Mouse (Mus musculus): ENCODE results near the gene Nars2. TPM values are rescaled to one million over a fixed set of nuclear protein-coding genes. Genes with fewer than 3 reads are reported as not detected.
A peak's percentile ranks its signal among the peaks of the same experiment; 100 is the strongest.

Gene Nars2
- polyA plus RNA-seq, 1 experiment from 2014 or later, result 20.5 TPM

GRCm38 (mm10) chr7:97080621-97081241 lies 129.4 kb downstream of the Nars2 start:
- Histone ChIP-seq H3K9ac (peak overlapping the region; percentile 96), H3K36me3 (no peaks in the 10 kb centered on the region), H3K9me3 (no peaks in the 10 kb centered on the region), H3K4me2 (peak overlapping the region; percentile 84), H3K27me3 (no peaks in the 10 kb centered on the region), H3K27ac (replicated peaks) (peak overlapping the region; percentile 90), H3K4me1 (replicated peaks) (peaks cover 17% of the 10 kb centered on the region), H3K4me3 (peak overlapping the region; percentile 99)
- WGBS, result 33% methylated on average over 4 of the region's 4 CpGs
- ATAC-seq (ENCODE audit: low FRiP score, low read depth), result no peak

- peak; percentile 86 for ATAC-seq (ENCODE audit: low FRiP score, low read depth)
- under 1% methylated on average over 45 of the region's 83 CpGs for WGBS
Measured at GRCm38 (mm10) chr7:97081242-97081958, 130.1 kb downstream of the Nars2 start, which contains the start of gene Gab2. TSS of gene Gab2 (plus strand) at chr7:97081586.

DNA sequence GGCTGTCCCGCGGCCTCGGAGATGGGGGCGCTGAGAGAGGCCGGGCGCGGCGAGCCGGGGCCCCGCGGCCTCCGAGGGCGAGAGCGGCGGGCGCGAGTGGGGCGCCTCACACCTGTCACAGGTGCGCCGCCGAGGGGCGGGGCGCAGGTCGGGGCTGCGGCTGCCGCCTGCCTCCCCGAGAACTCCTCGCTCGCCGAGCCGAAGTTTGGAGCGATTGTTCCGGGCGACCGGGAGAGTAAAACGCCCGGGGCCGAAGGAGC lies 130.6 kb downstream of the Nars2 start:
- H3K9ac ChIP-seq, result peak overlapping the region; percentile 96
- under 1% methylated on average over 38 of the region's 38 CpGs for WGBS
- H3K4me1 ChIP-seq (replicated peaks), result peaks cover 17% of the 10 kb centered on the region
- peak overlapping the region; percentile 99 for H3K4me3 ChIP-seq
- H3K4me2 ChIP-seq, result peak overlapping the region; percentile 84
- ATAC-seq (ENCODE audit: low FRiP score, low read depth), result no peak; the same call in 1 of the 2 replicates
- no peaks in the 10 kb centered on the region for H3K36me3 ChIP-seq
- no peaks in the 10 kb centered on the region for H3K27me3 ChIP-seq
- H3K9me3 ChIP-seq, result no peaks in the 10 kb centered on the region
- H3K27ac ChIP-seq (replicated peaks), result peak overlapping the region; percentile 90

More at GRCm38 (mm10) chr7:97081242-97081958, 130.1 kb downstream of the Nars2 start, which contains the start of gene Gab2:
- Histone ChIP-seq H3K27ac (replicated peaks) (peak within 1 kb of the TSS; percentile 90), H3K27me3 (no peaks in the 10 kb centered on the region), H3K4me3 (peak within 1 kb of the TSS; percentile 99), H3K4me2 (peak within 1 kb of the TSS; percentile 84), H3K9ac (peak within 1 kb of the TSS; percentile 96), H3K9me3 (no peaks in the 10 kb centered on the region), H3K4me1 (replicated peaks) (peaks cover 17% of the 10 kb centered on the region), H3K36me3 (no peaks in the 10 kb centered on the region)

DNA sequence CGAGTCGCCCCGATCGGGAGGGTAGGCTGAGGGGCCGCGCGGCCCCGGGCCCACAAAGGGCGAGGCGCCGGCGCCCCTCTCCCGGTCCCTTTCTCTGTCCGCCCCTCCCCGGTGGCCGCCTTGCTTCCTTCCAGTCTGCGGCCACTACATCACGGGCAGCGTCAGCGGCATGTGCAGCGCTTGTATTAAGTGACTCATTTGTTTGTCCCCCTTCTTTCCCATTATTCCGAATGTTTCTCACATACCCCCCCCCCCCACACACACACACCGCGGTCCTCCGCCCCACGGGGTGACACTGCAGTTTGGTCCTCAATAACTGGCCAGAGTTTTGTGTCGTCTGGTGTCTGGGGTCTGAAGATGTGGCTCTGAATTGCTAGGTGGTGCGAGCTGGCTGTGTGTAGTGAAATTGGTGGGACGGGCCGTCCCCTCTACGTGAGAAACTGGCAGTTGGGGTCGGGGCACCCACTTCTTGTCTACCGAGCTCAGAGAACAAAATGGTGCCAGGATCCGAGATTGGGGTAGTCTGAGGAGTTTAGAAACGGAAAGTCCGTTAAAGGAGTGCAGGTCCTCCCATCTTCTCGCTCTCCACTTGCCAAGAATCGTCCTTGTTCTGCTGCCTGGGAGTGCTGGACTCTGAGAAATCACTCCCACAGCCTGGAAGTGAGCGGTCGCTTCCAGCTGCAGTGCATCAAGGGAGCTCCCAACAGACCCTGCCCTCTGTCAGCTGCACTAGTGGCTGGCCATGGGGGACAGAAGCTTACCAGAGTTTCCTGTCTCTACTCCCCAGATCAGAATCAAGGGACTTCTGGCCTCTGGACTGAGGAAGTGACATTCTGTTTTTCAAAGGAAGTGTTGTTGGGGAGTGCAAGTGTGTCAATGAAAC lies 131.2 kb downstream of the Nars2 start:
- Histone ChIP-seq H3K9me3 (no peaks in the 10 kb centered on the region), H3K9ac (peak overlapping the region; percentile 96), H3K36me3 (no peaks in the 10 kb centered on the region), H3K4me3 (peak overlapping the region; percentile 99), H3K4me2 (peak overlapping the region; percentile 84), H3K4me1 (replicated peaks) (peaks cover 17% of the 10 kb centered on the region), H3K27ac (replicated peaks) (peak overlapping the region; percentile 90), H3K27me3 (no peaks in the 10 kb centered on the region)
- under 1% methylated on average over 38 of the region's 40 CpGs for WGBS
- ATAC-seq (ENCODE audit: low FRiP score, low read depth), result peak; percentile 45

- Histone ChIP-seq H3K9ac (no peak overlapping the region), H3K4me1 (replicated peaks) (peaks cover 17% of the 10 kb centered on the region), H3K27ac (replicated peaks) (no peak overlapping the region), H3K9me3 (no peaks in the 10 kb centered on the region), H3K27me3 (no peaks in the 10 kb centered on the region), H3K4me2 (peak overlapping the region; percentile 84), H3K4me3 (peak overlapping the region; percentile 99; the same call in 1 of the 2 replicates), H3K36me3 (no peaks in the 10 kb centered on the region)
- WGBS, result 91% methylated on average over 9 of the region's 9 CpGs
- ATAC-seq (ENCODE audit: low FRiP score, low read depth), result no peak
Measured at GRCm38 (mm10) chr7:97083579-97083978, 132.3 kb downstream of the Nars2 start.

DNA sequence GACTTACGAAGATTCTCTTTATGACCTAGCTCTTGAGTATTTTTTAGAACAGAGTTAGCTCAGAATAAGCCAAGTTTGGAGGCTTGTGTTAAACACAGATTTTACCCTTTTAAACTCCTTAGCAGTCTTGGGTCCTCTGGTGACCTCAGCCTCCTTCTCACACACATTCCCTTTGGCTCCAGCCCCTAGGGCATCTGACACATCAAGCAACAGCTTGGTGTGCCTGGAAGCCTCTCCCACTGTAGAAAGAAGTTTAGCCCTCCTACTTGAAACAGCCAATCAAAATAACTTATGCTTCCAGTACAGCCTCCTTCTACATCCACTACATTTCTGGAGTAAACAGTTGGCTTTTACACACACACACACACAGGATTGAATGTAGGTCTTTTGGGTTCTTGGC lies 132.9 kb downstream of the Nars2 start:
- no peak overlapping the region for H3K9ac ChIP-seq
- ATAC-seq (ENCODE audit: low FRiP score, low read depth), result no peak
- H3K27ac ChIP-seq (replicated peaks), result no peak overlapping the region
- H3K4me3 ChIP-seq, result no peak overlapping the region
- H3K9me3 ChIP-seq, result no peaks in the 10 kb centered on the region
- WGBS, result 98% methylated on average over 1 of the region's 1 CpGs
- no peaks in the 10 kb centered on the region for H3K27me3 ChIP-seq
- H3K36me3 ChIP-seq, result no peaks in the 10 kb centered on the region
- H3K4me2 ChIP-seq, result no peak overlapping the region
- peaks cover 17% of the 10 kb centered on the region for H3K4me1 ChIP-seq (replicated peaks)

- no peak overlapping the region for H3K27ac ChIP-seq (replicated peaks)
- no peak overlapping the region for H3K9ac ChIP-seq
- 12% methylated on average over 4 of the region's 4 CpGs for WGBS
- peaks cover 17% of the 10 kb centered on the region for H3K4me1 ChIP-seq (replicated peaks)
- no peaks in the 10 kb centered on the region for H3K9me3 ChIP-seq
- H3K4me2 ChIP-seq, result no peak overlapping the region
- no peak overlapping the region for H3K4me3 ChIP-seq
- ATAC-seq (ENCODE audit: low FRiP score, low read depth), result no peak
- no peaks in the 10 kb centered on the region for H3K36me3 ChIP-seq
- H3K27me3 ChIP-seq, result no peaks in the 10 kb centered on the region
Measured at GRCm38 (mm10) chr7:97085291-97085690, 134.0 kb downstream of the Nars2 start.

- 81% methylated on average over 3 of the region's 3 CpGs for WGBS
- no peak overlapping the region for H3K4me2 ChIP-seq
- no peak overlapping the region for H3K9ac ChIP-seq
- no peak overlapping the region for H3K27ac ChIP-seq (replicated peaks)
- no peaks in the 10 kb centered on the region for H3K4me1 ChIP-seq (replicated peaks)
- ATAC-seq (ENCODE audit: low FRiP score, low read depth), result no peak
- H3K4me3 ChIP-seq, result no peak overlapping the region
- no peaks in the 10 kb centered on the region for H3K9me3 ChIP-seq
- H3K27me3 ChIP-seq, result no peaks in the 10 kb centered on the region
- H3K36me3 ChIP-seq, result no peaks in the 10 kb centered on the region
Measured at GRCm38 (mm10) chr7:97094241-97094640, 142.9 kb downstream of the Nars2 start.

DNA sequence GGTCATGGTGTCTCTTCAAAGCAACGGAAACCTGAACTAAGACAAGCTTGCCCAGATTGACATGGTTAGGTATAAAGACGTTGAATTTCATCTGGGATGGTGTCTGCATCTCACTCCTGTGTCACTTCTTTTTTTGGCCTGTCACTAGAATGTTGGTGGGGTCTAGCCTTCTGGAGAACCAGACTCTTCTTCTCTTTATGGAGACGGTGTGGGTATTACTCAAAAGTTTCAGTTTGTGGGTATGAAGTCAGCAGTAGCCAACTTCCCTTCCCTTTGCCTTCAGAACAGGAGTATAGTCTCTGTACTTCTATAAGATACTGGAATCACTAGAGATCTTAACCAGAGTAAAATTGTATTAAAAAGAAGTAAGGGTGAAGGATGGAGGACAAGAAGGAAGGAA lies 156.8 kb downstream of the Nars2 start:
- Histone ChIP-seq H3K4me1 (replicated peaks) (no peaks in the 10 kb centered on the region), H3K4me2 (no peak overlapping the region), H3K9ac (no peak overlapping the region), H3K4me3 (no peak overlapping the region), H3K27ac (replicated peaks) (no peak overlapping the region), H3K36me3 (no peaks in the 10 kb centered on the region), H3K27me3 (no peaks in the 10 kb centered on the region), H3K9me3 (no peaks in the 10 kb centered on the region)
- no peak for ATAC-seq (ENCODE audit: low FRiP score, low read depth)
- WGBS, result 86% methylated on average over 3 of the region's 3 CpGs

Other genes with a start within 250 kb of the Nars2 start
- 17.5 and 17.8 TPM in 2 replicates for gene Gab2, start 130.1 kb downstream of the Nars2 start, polyA plus RNA-seq (2015; fragmentation: Nextera tagmentation; extraction: Ambion mirVana)